Mouse (Mus musculus): ENCODE measurements around the gene Erf.
A peak's percentile ranks its signal among the peaks of the same experiment; 100 is the strongest.

Erf gene

GRCm38 (mm10) chr7:25237249-25238014, 13.1 kb downstream of the Erf start, which contains the start of gene Gsk3a:
Gsk3a (minus strand) TSS chr7:25237851.
- peak; percentile 98 to 99 for DNase-seq

GRCm38 (mm10) chr7:25235526-25235925, 15.0 kb downstream of the Erf start:
- no peak for DNase-seq

GRCm38 (mm10) chr7:25233061-25233460, 17.5 kb downstream of the Erf start:
- DNase-seq: no peak

GRCm38 (mm10) chr7:25232101-25232648, 18.4 kb downstream of the Erf start:
- no peak for DNase-seq

- no peak for DNase-seq
Observed at GRCm38 (mm10) chr7:25230690-25231285, 19.8 kb downstream of the Erf start.

- DNase-seq: no peak
Observed at GRCm38 (mm10) chr7:25227523-25228300, 22.8 kb downstream of the Erf start.

GRCm38 (mm10) chr7:25222275-25222967, 28.1 kb downstream of the Erf start:
- DNase-seq: no peak

GRCm38 (mm10) chr7:25221102-25221883, 29.3 kb downstream of the Erf start, which contains the start of gene Zfp526:
Zfp526 (plus strand) TSS chr7:25221425.
- peak; percentile 97 to 99 for DNase-seq

- peak in 1 of 2 experiments; percentile 50 for DNase-seq
Observed at GRCm38 (mm10) chr7:25220457-25221101, 30.0 kb downstream of the Erf start, which contains the start of gene Dedd2. Dedd2 (minus strand) TSS chr7:25220615.

- peak; percentile 93 to 96 for DNase-seq
Observed at GRCm38 (mm10) chr7:25219756-25220456, 30.7 kb downstream of the Erf start.

GRCm38 (mm10) chr7:25219416-25219750, 31.2 kb downstream of the Erf start:
- no peak for DNase-seq

GRCm38 (mm10) chr7:25218705-25219415, 31.7 kb downstream of the Erf start:
- peak; percentile 68 to 78 for DNase-seq

- DNase-seq: no peak
Observed at GRCm38 (mm10) chr7:25217653-25218395, 32.7 kb downstream of the Erf start.

- DNase-seq: no peak
Observed at GRCm38 (mm10) chr7:25214172-25214571, 36.4 kb downstream of the Erf start.

GRCm38 (mm10) chr7:25213099-25213498, 37.5 kb downstream of the Erf start:
- no peak for DNase-seq

- no peak for DNase-seq
Observed at GRCm38 (mm10) chr7:25210482-25210881, 40.1 kb downstream of the Erf start.

- DNase-seq: no peak
Observed at GRCm38 (mm10) chr7:25209161-25209622, 41.4 kb downstream of the Erf start.

- no peak for DNase-seq
Observed at GRCm38 (mm10) chr7:25206094-25206830, 44.3 kb downstream of the Erf start.

All from kidney, postnatal 4 days (tissue).